Mouse (Mus musculus) cerebellum, adult 11 months (tissue): ENCODE measurements around the gene Gm21834.

ENCODE experiments used
- DNase-seq: peaks from one replicate; pipeline ENCODE4 v3.0.0; 2022

Gm21834 gene

DNA sequence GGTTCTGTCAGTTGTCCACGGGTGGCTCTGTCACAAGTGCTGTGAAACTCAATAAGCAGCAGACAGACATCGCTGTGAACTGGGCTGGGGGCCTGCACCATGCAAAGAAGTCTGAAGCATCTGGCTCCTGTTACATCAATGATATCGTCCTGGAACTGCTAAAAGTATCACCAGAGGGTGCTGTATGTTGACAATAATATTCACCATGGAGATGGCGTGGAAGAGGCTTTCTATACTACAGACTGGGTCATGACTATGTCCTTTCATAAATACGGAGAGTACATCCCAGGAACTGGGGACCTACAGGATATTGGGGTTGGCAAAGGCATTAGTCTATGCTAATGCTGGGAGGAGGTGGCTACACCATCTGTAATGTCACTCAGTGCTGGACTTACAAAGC lies at the start of gene Gm21834:
TSS of gene Gm21834 (minus strand) at position 101 of the 400 bp plus-strand sequence.
- DNase-seq = no peak

- DNase-seq = no peak
Observed at GRCm38 (mm10) chr17:57788161-57788799, 46.3 kb upstream of the Gm21834 start.

DNA sequence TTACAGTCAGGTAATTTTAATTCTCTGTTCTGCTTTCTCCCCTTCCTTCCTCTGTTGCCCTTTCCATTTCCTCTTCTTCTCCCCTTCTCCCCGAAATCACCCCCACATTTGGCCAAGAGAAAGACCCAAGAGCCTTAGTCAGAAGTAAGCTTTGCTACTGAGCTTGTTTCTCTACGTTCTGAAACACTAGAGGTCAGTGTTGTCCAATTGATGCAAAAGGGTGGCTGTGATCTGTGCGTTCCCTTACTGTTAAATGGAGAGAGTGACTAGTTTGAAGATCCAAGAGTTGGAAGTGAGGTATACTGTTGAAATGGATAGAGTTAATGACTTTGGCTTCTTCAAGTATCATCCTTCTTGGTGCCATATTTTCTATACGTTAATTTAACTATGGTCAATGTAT lies 28.9 kb upstream of the Gm21834 start:
- DNase-seq = no peak

GRCm38 (mm10) chr17:57768622-57769610 lies 26.9 kb upstream of the Gm21834 start, which contains the start of gene Cntnap5c:
Cntnap5c (plus strand) TSS chr17:57769570.
- peak; percentile 1 for DNase-seq

GRCm38 (mm10) chr17:57767306-57767705 lies 25.3 kb upstream of the Gm21834 start:
- DNase-seq = no peak

DNA sequence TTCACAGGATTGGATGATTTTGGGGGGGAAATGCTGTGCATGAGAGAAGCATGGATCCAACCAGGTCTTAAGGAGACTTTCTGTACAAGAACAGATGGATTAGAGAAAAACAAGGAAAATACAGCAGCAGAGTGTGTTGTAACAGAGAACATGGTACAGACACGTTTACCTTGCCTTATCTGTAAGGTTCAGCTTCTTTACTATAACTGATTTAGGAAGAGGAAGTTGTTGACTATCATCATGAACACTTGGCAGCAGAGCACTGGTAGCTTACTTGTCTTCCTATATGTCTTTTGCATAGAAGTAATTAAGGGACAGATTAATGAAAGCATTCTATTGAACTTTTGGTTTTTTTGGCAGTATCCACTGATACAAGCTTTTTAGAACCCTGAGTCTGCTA lies 16.0 kb upstream of the Gm21834 start:
- DNase-seq = no peak

DNA sequence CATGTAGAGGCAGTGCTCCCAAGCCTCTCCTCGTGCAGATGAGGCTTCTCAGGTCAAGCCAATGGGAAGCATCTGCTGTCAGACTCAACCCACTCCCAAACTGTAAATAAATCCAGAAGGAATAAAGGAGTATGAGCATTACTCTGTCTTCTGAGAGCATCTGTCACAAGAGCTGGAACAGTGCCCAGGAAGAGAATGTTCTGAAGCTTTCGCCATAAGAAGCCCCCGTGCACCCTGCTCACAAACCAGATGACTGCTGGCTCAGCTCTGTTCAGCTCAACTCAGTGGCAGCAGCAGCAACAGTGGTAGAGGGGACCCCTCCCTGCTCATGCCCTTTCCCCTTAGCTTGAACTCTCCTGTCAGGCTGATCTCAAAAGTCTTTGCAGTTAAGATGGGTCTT lies 47.2 kb downstream of the Gm21834 start:
- no peak for DNase-seq
